Mouse (Mus musculus): ENCODE measurements around the gene Mobp.
A peak's percentile ranks its signal among the peaks of the same experiment; 100 is the strongest.

The Mobp gene

GRCm38 (mm10) chr9:120135454-120135853 is 14.1 kb upstream of the Mobp start:
- DNase-seq: no peak

GRCm38 (mm10) chr9:120140652-120141051 is 8.9 kb upstream of the Mobp start:
- DNase-seq: peak; percentile 78

- no peak for DNase-seq
Observed at GRCm38 (mm10) chr9:120144474-120144873, 5.0 kb upstream of the Mobp start.

- no peak for DNase-seq
Observed at GRCm38 (mm10) chr9:120151152-120151551, 1.6 kb downstream of the Mobp start.

- no peak for DNase-seq
Observed at GRCm38 (mm10) chr9:120151906-120152399, 2.4 kb downstream of the Mobp start.

- DNase-seq: no peak
Observed at GRCm38 (mm10) chr9:120158047-120158446, 8.5 kb downstream of the Mobp start.

- DNase-seq: no peak
Observed at GRCm38 (mm10) chr9:120163862-120164261, 14.4 kb downstream of the Mobp start.

- no peak for DNase-seq
Observed at GRCm38 (mm10) chr9:120167826-120168225, 18.3 kb downstream of the Mobp start.

GRCm38 (mm10) chr9:120171295-120171694 is 21.8 kb downstream of the Mobp start:
- peak; percentile 77 for DNase-seq

- no peak for DNase-seq
Observed at GRCm38 (mm10) chr9:120174436-120175137, 25.1 kb downstream of the Mobp start.

GRCm38 (mm10) chr9:120178813-120179212 is 29.3 kb downstream of the Mobp start:
- DNase-seq: no peak

GRCm38 (mm10) chr9:120184499-120184898 is 35.0 kb downstream of the Mobp start:
- DNase-seq: peak; percentile 59

GRCm38 (mm10) chr9:120186856-120187255 is 37.3 kb downstream of the Mobp start:
- DNase-seq: no peak

- no peak for DNase-seq
Observed at GRCm38 (mm10) chr9:120190891-120191290, 41.4 kb downstream of the Mobp start.

GRCm38 (mm10) chr9:120191362-120192098 is 42.0 kb downstream of the Mobp start:
- DNase-seq: peak; percentile 90

- no peak for DNase-seq
Observed at GRCm38 (mm10) chr9:120192742-120193141, 43.2 kb downstream of the Mobp start.

GRCm38 (mm10) chr9:120200873-120201272 is 51.4 kb downstream of the Mobp start:
- no peak for DNase-seq

- no peak for DNase-seq
Observed at GRCm38 (mm10) chr9:120201743-120202142, 52.2 kb downstream of the Mobp start.

- peak; percentile 5 for DNase-seq
Observed at GRCm38 (mm10) chr9:120202683-120203082, 53.2 kb downstream of the Mobp start.

GRCm38 (mm10) chr9:120203936-120204335 is 54.4 kb downstream of the Mobp start:
- DNase-seq: no peak

GRCm38 (mm10) chr9:120206897-120207296 is 57.4 kb downstream of the Mobp start:
- no peak for DNase-seq

GRCm38 (mm10) chr9:120210068-120210467 is 60.6 kb downstream of the Mobp start:
- DNase-seq: peak; percentile 17

GRCm38 (mm10) chr9:120210865-120211264 is 61.4 kb downstream of the Mobp start:
- DNase-seq: no peak

- DNase-seq: no peak
Observed at GRCm38 (mm10) chr9:120212936-120213335, 63.4 kb downstream of the Mobp start.

Data from lung, postnatal 36 days (tissue).